Mouse (Mus musculus) liver, postnatal 0 days (tissue): ENCODE results near the gene Gzmk.

Source experiments
- CTCF ChIP-seq: sonication (generic); IDR thresholded peaks from 2 replicates; pipeline ENCODE4 v1.5.1; 2016; ENCODE audit warnings: antibody characterized with exemption, low read depth
- EP300 ChIP-seq: IDR thresholded peaks from 2 replicates; pipeline ENCODE4 v1.6.1; 2016; ENCODE audit warnings: antibody characterized with exemption, low read depth, mild to moderate bottlenecking

DNA sequence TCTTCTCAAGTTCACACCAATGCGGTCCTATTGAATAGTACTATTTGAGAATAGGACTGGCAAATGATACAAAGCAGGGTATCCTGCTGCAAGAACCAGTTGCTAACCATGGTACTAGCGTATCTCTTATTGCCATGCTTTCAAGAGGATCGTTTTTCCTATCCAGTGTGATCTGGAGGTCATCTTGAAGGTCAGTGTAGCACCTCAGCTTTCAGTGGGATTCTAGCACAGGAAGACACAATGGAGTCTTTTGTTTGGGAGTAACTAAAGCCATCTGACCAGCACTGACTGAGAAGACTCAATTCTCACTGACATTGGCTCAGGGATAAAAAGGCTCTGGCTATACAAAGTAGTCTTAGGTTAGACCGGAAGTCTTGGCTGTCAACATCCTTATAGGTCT, 74.2 kb downstream of the Gzmk start:
- TF ChIP-seq CTCF (no peak), EP300 (no peak)
